Comparison of ENCODE assay signal across 8 mouse cellular contexts in the genomic region with DNA sequence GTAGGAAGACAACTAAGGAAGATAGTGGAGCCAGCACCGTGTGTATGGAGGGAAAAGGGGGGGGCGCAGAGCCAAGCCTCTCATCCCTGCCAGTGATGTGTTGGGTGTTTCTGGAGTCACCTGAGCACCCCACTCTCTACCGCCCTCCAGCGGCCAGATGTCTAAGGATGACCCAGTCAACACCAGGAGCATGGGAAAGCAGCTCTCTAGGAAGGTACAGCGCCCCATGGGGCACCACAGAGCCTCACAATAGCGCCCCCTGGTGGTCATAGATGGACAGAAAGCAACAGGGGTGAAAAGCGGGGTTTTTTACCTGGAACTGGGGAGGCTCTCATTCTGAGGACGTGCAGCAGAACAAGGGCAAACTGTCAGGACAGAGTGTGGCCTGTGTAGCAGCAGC. TPM values are rescaled to one million over a fixed set of nuclear protein-coding genes. Genes with fewer than 3 reads are reported as not detected.
DNase-seq lines count a peak whose midpoint lies in the region; ATAC-seq lines count a peak whose summit lies in the region.

No protein-coding gene starts in this region.

- DNase-seq in left cerebral cortex, postnatal 4 days = peak; percentile 50
- no peak for DNase-seq in left cerebral cortex, adult 11 months (ENCODE audit: low spot score)
- peak; percentile 48 for DNase-seq in NIH3T3 (ENCODE audit: low read depth)
- DNase-seq in c-Kit-positive CD71-positive TER-119-negative erythroid progenitor cells, embryonic 14.5 days (ENCODE audit: low read depth) = peak; percentile 59
- DNase-seq in kidney, postnatal 10 days = peak; percentile 76
- peak; percentile 33 to 71 for DNase-seq in thymus, postnatal 10 days (ENCODE audit: low spot score in 2 of 2)
- DNase-seq in layer of hippocampus, adult 9-10 months (ENCODE audit: low spot score) = no peak

- intact Hi-C loops in left cerebral cortex, postnatal 4 days (cut with DNase I) = no loop called here

- peak; percentile 95 for ATAC-seq in megakaryocyte progenitor cell, adult 5-6 weeks (replicated peaks; ENCODE audit: poor library complexity)

RNA-seq across cellular contexts. Expression of a gene that starts 29.2 kb away (rescaled TPM):
- 10 to 100 TPM; 83.5 to 89.9 TPM for total RNA-seq in left cerebral cortex, postnatal 4 days (2021)
- 23.8 and 29.8 TPM in 2 replicates for total RNA-seq in megakaryocyte progenitor cell, adult 5-6 weeks (2015)
- total RNA-seq in megakaryocyte progenitor cell, adult 5-6 weeks (2017) = 7.6 and 8.7 TPM in 2 replicates

RNA-seq across cellular contexts. Expression of a gene that starts 37.0 kb away (rescaled TPM):
- total RNA-seq in left cerebral cortex, postnatal 4 days (2021) = 10 to 100 TPM; 18.1 to 19.5 TPM
- total RNA-seq in megakaryocyte progenitor cell, adult 5-6 weeks (2015) = 20.8 and 23.8 TPM in 2 replicates
- total RNA-seq in megakaryocyte progenitor cell, adult 5-6 weeks (2017) = 22.0 and 25.4 TPM in 2 replicates

Comparison
In these comparisons a context has a peak if more than half of its experiments do, and no peak if none do; other contexts are left out.
1. DNase-seq: peak in left cerebral cortex, postnatal 4 days (single experiment), NIH3T3 (single experiment), c-Kit-positive CD71-positive TER-119-negative erythroid progenitor cells, embryonic 14.5 days (single experiment), kidney, postnatal 10 days (single experiment) and thymus, postnatal 10 days (2 of 2); none in left cerebral cortex, adult 11 months (single experiment) and layer of hippocampus, adult 9-10 months (single experiment).